ENCODE assay signal across 22 mouse cellular contexts in genomic region chr11:99637086-99637485, GRCm38 (mm10). TPM values are rescaled to one million over a fixed set of nuclear protein-coding genes. Genes with fewer than 3 reads are reported as not detected.
DNase-seq lines count a peak whose midpoint lies in the region; ATAC-seq and TF ChIP-seq lines count a peak whose summit lies in the region.
"Had no signal": no experiment of that assay in that cellular context is flagged by ENCODE, and none has a peak within 500 bp of the region (broad histone marks: within the 10 kb centered on the region; RNA-seq: fewer than 3 reads in every experiment).

No protein-coding gene starts in this region.

- no peak for ATAC-seq in forebrain, postnatal 0 days
- no peak for ATAC-seq in forebrain, embryonic 16.5 days
- no peak for ATAC-seq in midbrain, embryonic 11.5 days (ENCODE audit: low FRiP score)
- ATAC-seq: intestine, embryonic 15.5 days had no signal

- DNase-seq in forebrain, postnatal 0 days = peak; percentile 43
- DNase-seq in left cerebral cortex, adult 11 months (ENCODE audit: low spot score) = peak; percentile 26
- DNase-seq in left cerebral cortex, adult 18-20 months (ENCODE audit: low spot score in 2 of 2) = no peak
- DNase-seq in NIH3T3 (ENCODE audit: low read depth) = peak; percentile 15
- DNase-seq in brain, embryonic 14.5 days (ENCODE audit: low read depth) = peak; percentile 16
- no peak for DNase-seq in midbrain, embryonic 11.5 days (ENCODE audit: low spot score, missing footprints)
- DNase-seq: adrenal gland, postnatal 14 days; cerebellum, adult 2 months; cerebellum, postnatal 10 days; gastrocnemius, postnatal 36 days; heart, adult 11 months; heart, postnatal 36 days; kidney, adult 18-20 months had no signal

- no peaks in the 10 kb centered on the region for H3K9me3 ChIP-seq in forebrain, postnatal 0 days (ENCODE audit: low read length)
- no peaks in the 10 kb centered on the region for H3K9me3 ChIP-seq in forebrain, embryonic 16.5 days (ENCODE audit: control insufficient read depth, low read length)
- H3K9me3 ChIP-seq in midbrain, embryonic 11.5 days (ENCODE audit: control insufficient read depth, low read length) = no peaks in the 10 kb centered on the region
- H3K9me3 ChIP-seq: forebrain, embryonic 12.5 days; heart, embryonic 13.5 days; hindbrain, embryonic 12.5 days; intestine, embryonic 15.5 days had no signal

- H3K4me3 ChIP-seq in forebrain, postnatal 0 days (ENCODE audit: low read depth, low read length) = no peak overlapping the region
- no peak overlapping the region for H3K4me3 ChIP-seq in forebrain, embryonic 16.5 days (replicated peaks; ENCODE audit: low read length)
- H3K4me3 ChIP-seq in midbrain, embryonic 11.5 days (ENCODE audit: low read depth, low read length) = no peak overlapping the region
- H3K4me3 ChIP-seq: forebrain, embryonic 12.5 days; heart, embryonic 13.5 days; hindbrain, embryonic 12.5 days; intestine, embryonic 15.5 days had no signal

- no peak overlapping the region for H3K9ac ChIP-seq in forebrain, postnatal 0 days
- H3K9ac ChIP-seq in forebrain, embryonic 16.5 days (replicated peaks; ENCODE audit: low read depth, low read length) = no peak overlapping the region
- no peak overlapping the region for H3K9ac ChIP-seq in midbrain, embryonic 11.5 days (ENCODE audit: low read length)
- H3K9ac ChIP-seq: forebrain, embryonic 12.5 days; heart, embryonic 13.5 days; hindbrain, embryonic 12.5 days; intestine, embryonic 15.5 days had no signal

- no peak overlapping the region for H3K4me2 ChIP-seq in forebrain, postnatal 0 days (ENCODE audit: low read depth)
- H3K4me2 ChIP-seq in forebrain, embryonic 16.5 days (ENCODE audit: low read length) = no peak overlapping the region
- H3K4me2 ChIP-seq in midbrain, embryonic 11.5 days = no peak overlapping the region
- H3K4me2 ChIP-seq: forebrain, embryonic 12.5 days; heart, embryonic 13.5 days; hindbrain, embryonic 12.5 days; intestine, embryonic 15.5 days had no signal

- no peaks in the 10 kb centered on the region for H3K36me3 ChIP-seq in forebrain, postnatal 0 days (ENCODE audit: insufficient read depth)
- no peaks in the 10 kb centered on the region for H3K36me3 ChIP-seq in forebrain, embryonic 16.5 days (ENCODE audit: control insufficient read depth, insufficient read depth)
- no peaks in the 10 kb centered on the region for H3K36me3 ChIP-seq in midbrain, embryonic 11.5 days (ENCODE audit: control insufficient read depth, insufficient read depth, low read length)
- H3K36me3 ChIP-seq: forebrain, embryonic 12.5 days; heart, embryonic 13.5 days; hindbrain, embryonic 12.5 days; intestine, embryonic 15.5 days had no signal

- no peaks in the 10 kb centered on the region for H3K4me1 ChIP-seq in forebrain, postnatal 0 days (ENCODE audit: insufficient read depth)
- H3K4me1 ChIP-seq in forebrain, embryonic 16.5 days (replicated peaks; ENCODE audit: control insufficient read depth, insufficient read depth, low read length) = no peaks in the 10 kb centered on the region
- no peaks in the 10 kb centered on the region for H3K4me1 ChIP-seq in midbrain, embryonic 11.5 days (ENCODE audit: control insufficient read depth, insufficient read depth, low read length)
- H3K4me1 ChIP-seq: forebrain, embryonic 12.5 days; hindbrain, embryonic 12.5 days; intestine, embryonic 15.5 days had no signal

- TF ChIP-seq POLR2A in brain, embryonic 14.5 days (IDR thresholded peaks at IDR 0.05; ENCODE audit: borderline replicate concordance, extremely low read depth, insufficient read depth, insufficient read length, poor library complexity, severe bottlenecking) = no peak

- H3K27me3 ChIP-seq in forebrain, postnatal 0 days (ENCODE audit: insufficient read depth, low read length) = no peaks in the 10 kb centered on the region
- no peaks in the 10 kb centered on the region for H3K27me3 ChIP-seq in forebrain, embryonic 16.5 days (replicated peaks; ENCODE audit: control insufficient read depth, insufficient read depth, low read length)
- no peaks in the 10 kb centered on the region for H3K27me3 ChIP-seq in midbrain, embryonic 11.5 days (ENCODE audit: control insufficient read depth, insufficient read depth, low read length)
- H3K27me3 ChIP-seq: heart, embryonic 13.5 days; hindbrain, embryonic 12.5 days; intestine, embryonic 15.5 days had no signal

- no peak overlapping the region for H3K27ac ChIP-seq in forebrain, postnatal 0 days (ENCODE audit: low read depth, low read length)
- H3K27ac ChIP-seq in forebrain, embryonic 16.5 days (ENCODE audit: low read length) = no peak overlapping the region
- no peak overlapping the region for H3K27ac ChIP-seq in midbrain, embryonic 11.5 days (ENCODE audit: low read depth, low read length)
- H3K27ac ChIP-seq: forebrain, embryonic 12.5 days; heart, embryonic 13.5 days; hindbrain, embryonic 12.5 days; intestine, embryonic 15.5 days had no signal

- no peak for TF ChIP-seq CTCF in forebrain, postnatal 0 days (IDR thresholded peaks at IDR 0.05; ENCODE audit: low read depth)
- no peak for TF ChIP-seq CTCF in brain, embryonic 14.5 days (IDR thresholded peaks at IDR 0.05; ENCODE audit: borderline replicate concordance, extremely low read depth, insufficient read depth, insufficient read length)

- 62% methylated on average over 1 of the region's 1 CpGs for WGBS in forebrain, postnatal 0 days
- WGBS in forebrain, embryonic 16.5 days = 68% methylated on average over 1 of the region's 1 CpGs
- 92% methylated on average over 1 of the region's 1 CpGs for WGBS in midbrain, embryonic 11.5 days

RNA-seq across cellular contexts. Expression of gene Krtap4-2, which starts 2.2 kb away (rescaled TPM):
- not detected in 2 replicates for total RNA-seq in forebrain, postnatal 0 days (2014; rRNA removed)
- not detected in 2 replicates for polyA plus RNA-seq in forebrain, postnatal 0 days (2015; fragmentation: Nextera tagmentation; extraction: Ambion mirVana)
- polyA plus RNA-seq in forebrain, embryonic 16.5 days (2015; fragmentation: Nextera tagmentation; extraction: Ambion mirVana) = not detected in 2 replicates
- not detected for total RNA-seq in left cerebral cortex, adult 18-20 months (2021)
- not detected in 2 replicates for polyA plus RNA-seq in brain, embryonic 14.5 days (2012; rRNA removed)
- not detected in 2 replicates for polyA plus RNA-seq in midbrain, embryonic 11.5 days (2014; fragmentation: Nextera tagmentation; extraction: Ambion mirVana)
- total RNA-seq: adrenal gland, postnatal 14 days; CH12.LX; gastrocnemius, adult 8-10 months; gastrocnemius, postnatal 36 days; heart, postnatal 36 days had no signal
- polyA plus RNA-seq: cerebellum, adult 2 months; embryonic facial prominence, embryonic 11.5 days; forebrain, embryonic 12.5 days; heart, embryonic 13.5 days; heart, postnatal 0 days; hindbrain, embryonic 12.5 days; intestine, embryonic 15.5 days had no signal

RNA-seq across cellular contexts. Expression of gene Krtap4-7, which starts 6.8 kb away (rescaled TPM):
- not detected in 2 replicates for total RNA-seq in forebrain, postnatal 0 days (2014; rRNA removed)
- not detected in 2 replicates for polyA plus RNA-seq in forebrain, postnatal 0 days (2015; fragmentation: Nextera tagmentation; extraction: Ambion mirVana)
- polyA plus RNA-seq in forebrain, embryonic 16.5 days (2015; fragmentation: Nextera tagmentation; extraction: Ambion mirVana) = not detected in 2 replicates
- total RNA-seq in left cerebral cortex, adult 18-20 months (2021) = not detected
- polyA plus RNA-seq in brain, embryonic 14.5 days (2012; rRNA removed) = not detected in 2 replicates
- polyA plus RNA-seq in midbrain, embryonic 11.5 days (2014; fragmentation: Nextera tagmentation; extraction: Ambion mirVana) = not detected in 2 replicates
- total RNA-seq: adrenal gland, postnatal 14 days; CH12.LX; gastrocnemius, adult 8-10 months; gastrocnemius, postnatal 36 days; heart, postnatal 36 days had no signal
- polyA plus RNA-seq: cerebellum, adult 2 months; embryonic facial prominence, embryonic 11.5 days; forebrain, embryonic 12.5 days; heart, embryonic 13.5 days; heart, postnatal 0 days; hindbrain, embryonic 12.5 days; intestine, embryonic 15.5 days had no signal

RNA-seq across cellular contexts. Expression of gene Krtap4-1, which starts 9.0 kb away (rescaled TPM):
- total RNA-seq in forebrain, postnatal 0 days (2014; rRNA removed) = not detected in 2 replicates
- not detected in 2 replicates for polyA plus RNA-seq in forebrain, postnatal 0 days (2015; fragmentation: Nextera tagmentation; extraction: Ambion mirVana)
- polyA plus RNA-seq in forebrain, embryonic 16.5 days (2015; fragmentation: Nextera tagmentation; extraction: Ambion mirVana) = not detected in 2 replicates
- total RNA-seq in left cerebral cortex, adult 18-20 months (2021) = not detected
- polyA plus RNA-seq in brain, embryonic 14.5 days (2012; rRNA removed) = not detected in 2 replicates
- polyA plus RNA-seq in midbrain, embryonic 11.5 days (2014; fragmentation: Nextera tagmentation; extraction: Ambion mirVana) = not detected in 2 replicates
- total RNA-seq: adrenal gland, postnatal 14 days; CH12.LX; gastrocnemius, adult 8-10 months; gastrocnemius, postnatal 36 days; heart, postnatal 36 days had no signal
- polyA plus RNA-seq: cerebellum, adult 2 months; embryonic facial prominence, embryonic 11.5 days; forebrain, embryonic 12.5 days; heart, embryonic 13.5 days; heart, postnatal 0 days; hindbrain, embryonic 12.5 days; intestine, embryonic 15.5 days had no signal

RNA-seq across cellular contexts. Expression of gene Gm11555, which starts 12.9 kb away (rescaled TPM):
- not detected in 2 replicates for total RNA-seq in forebrain, postnatal 0 days (2014; rRNA removed)
- polyA plus RNA-seq in forebrain, postnatal 0 days (2015; fragmentation: Nextera tagmentation; extraction: Ambion mirVana) = not detected in 2 replicates
- not detected in 2 replicates for polyA plus RNA-seq in forebrain, embryonic 16.5 days (2015; fragmentation: Nextera tagmentation; extraction: Ambion mirVana)
- total RNA-seq in left cerebral cortex, adult 18-20 months (2021) = not detected
- not detected in 2 replicates for polyA plus RNA-seq in brain, embryonic 14.5 days (2012; rRNA removed)
- polyA plus RNA-seq in midbrain, embryonic 11.5 days (2014; fragmentation: Nextera tagmentation; extraction: Ambion mirVana) = not detected in 2 replicates
- total RNA-seq: adrenal gland, postnatal 14 days; CH12.LX; gastrocnemius, adult 8-10 months; gastrocnemius, postnatal 36 days; heart, postnatal 36 days had no signal
- polyA plus RNA-seq: cerebellum, adult 2 months; embryonic facial prominence, embryonic 11.5 days; forebrain, embryonic 12.5 days; heart, embryonic 13.5 days; heart, postnatal 0 days; hindbrain, embryonic 12.5 days; intestine, embryonic 15.5 days had no signal

RNA-seq across cellular contexts. Expression of gene Gm11562, which starts 16.9 kb away (rescaled TPM):
- not detected in 2 replicates for total RNA-seq in forebrain, postnatal 0 days (2014; rRNA removed)
- not detected in 2 replicates for polyA plus RNA-seq in forebrain, postnatal 0 days (2015; fragmentation: Nextera tagmentation; extraction: Ambion mirVana)
- not detected in 2 replicates for polyA plus RNA-seq in forebrain, embryonic 16.5 days (2015; fragmentation: Nextera tagmentation; extraction: Ambion mirVana)
- total RNA-seq in left cerebral cortex, adult 18-20 months (2021) = not detected
- polyA plus RNA-seq in brain, embryonic 14.5 days (2012; rRNA removed) = not detected in 2 replicates
- polyA plus RNA-seq in midbrain, embryonic 11.5 days (2014; fragmentation: Nextera tagmentation; extraction: Ambion mirVana) = not detected in 2 replicates
- total RNA-seq: adrenal gland, postnatal 14 days; CH12.LX; gastrocnemius, adult 8-10 months; gastrocnemius, postnatal 36 days; heart, postnatal 36 days had no signal
- polyA plus RNA-seq: cerebellum, adult 2 months; embryonic facial prominence, embryonic 11.5 days; forebrain, embryonic 12.5 days; heart, embryonic 13.5 days; heart, postnatal 0 days; hindbrain, embryonic 12.5 days; intestine, embryonic 15.5 days had no signal

Comparison
In these comparisons a context has a peak if more than half of its experiments do, and no peak if none do; other contexts are left out.
1. DNase-seq: peak in forebrain, postnatal 0 days (single experiment), left cerebral cortex, adult 11 months (single experiment), NIH3T3 (single experiment) and brain, embryonic 14.5 days (single experiment); none in left cerebral cortex, adult 18-20 months (0 of 2) and midbrain, embryonic 11.5 days (single experiment).